Mouse (Mus musculus): ENCODE results near the gene Elp5.

The Elp5 gene

GRCm38 (mm10) chr11:70015677-70016076 lies 33.4 kb upstream of the Elp5 start:
- in situ Hi-C loops (cut with MboI, MseI) = no loop called here

GRCm38 (mm10) chr11:70014880-70015558 lies 32.7 kb upstream of the Elp5 start, which contains the start of gene Acadvl:
Acadvl (minus strand) TSS chr11:70015411.
- in situ Hi-C loops (cut with MboI, MseI) = no loop called here

DNA sequence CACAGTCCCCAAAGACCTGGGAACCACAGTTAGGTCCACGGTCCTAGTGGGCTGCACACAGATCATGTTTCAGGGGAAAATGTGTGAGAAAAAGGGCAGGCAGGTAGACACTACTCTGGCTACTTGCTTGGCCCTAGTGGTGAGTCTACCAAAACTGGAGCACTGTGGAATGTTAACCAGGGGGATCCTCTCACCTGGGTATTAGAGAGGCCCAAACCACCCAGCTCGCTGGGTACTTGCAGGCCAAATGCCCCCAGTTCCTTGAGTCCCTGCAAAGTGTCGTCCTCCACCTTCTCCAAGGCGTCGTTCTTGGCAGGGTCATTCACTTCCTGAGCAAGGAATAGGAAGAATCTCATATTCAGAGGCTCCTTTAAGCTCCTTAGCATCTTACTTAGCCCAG lies 31.7 kb upstream of the Elp5 start:
- in situ Hi-C loops (cut with MboI, MseI) = no loop called here

DNA sequence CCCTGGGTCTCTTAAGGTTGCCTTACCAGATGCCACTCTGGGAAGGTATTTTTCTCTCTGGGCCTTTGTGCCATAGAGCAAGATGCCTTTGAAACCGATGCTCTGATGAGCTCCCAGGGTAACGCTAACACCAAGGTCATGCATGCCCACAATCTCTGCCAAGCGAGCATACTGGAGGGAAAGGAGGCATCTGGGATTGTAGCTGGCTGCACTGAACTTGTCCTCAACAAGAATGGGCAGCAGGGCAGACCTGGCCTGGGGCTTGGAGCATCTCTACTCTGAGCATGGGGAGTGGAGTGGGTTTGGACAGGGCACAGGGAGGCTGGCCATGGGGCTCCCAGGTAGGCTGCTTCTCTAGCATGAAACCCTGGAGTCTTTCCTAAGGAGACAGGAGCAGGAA lies 31.1 kb upstream of the Elp5 start:
- in situ Hi-C loops (cut with MboI, MseI) = no loop called here

- in situ Hi-C loops (cut with MboI, MseI) = no loop called here
Observed at GRCm38 (mm10) chr11:70012931-70013330, 30.6 kb upstream of the Elp5 start.

DNA sequence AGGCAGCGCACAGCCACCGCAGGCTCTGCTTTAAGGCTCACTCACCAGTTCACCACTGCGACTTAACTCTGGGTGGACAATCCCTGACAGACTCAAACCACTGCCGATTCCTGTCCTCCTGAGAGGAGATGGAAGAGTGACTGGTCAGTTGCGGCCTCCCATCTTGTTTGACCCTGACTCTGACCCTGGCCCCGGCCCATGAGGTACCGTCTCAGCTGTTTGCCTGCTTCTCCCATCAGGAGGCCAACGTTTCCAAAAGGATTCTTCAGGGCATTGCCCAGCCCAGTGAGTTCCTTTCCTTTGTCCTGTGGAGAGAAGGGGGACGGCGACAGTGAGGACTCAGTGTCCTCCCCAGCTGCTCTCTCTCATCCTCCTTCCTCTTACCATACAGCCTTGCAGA lies 28.6 kb upstream of the Elp5 start:
- in situ Hi-C loops (cut with MboI, MseI) = no loop called here

DNA sequence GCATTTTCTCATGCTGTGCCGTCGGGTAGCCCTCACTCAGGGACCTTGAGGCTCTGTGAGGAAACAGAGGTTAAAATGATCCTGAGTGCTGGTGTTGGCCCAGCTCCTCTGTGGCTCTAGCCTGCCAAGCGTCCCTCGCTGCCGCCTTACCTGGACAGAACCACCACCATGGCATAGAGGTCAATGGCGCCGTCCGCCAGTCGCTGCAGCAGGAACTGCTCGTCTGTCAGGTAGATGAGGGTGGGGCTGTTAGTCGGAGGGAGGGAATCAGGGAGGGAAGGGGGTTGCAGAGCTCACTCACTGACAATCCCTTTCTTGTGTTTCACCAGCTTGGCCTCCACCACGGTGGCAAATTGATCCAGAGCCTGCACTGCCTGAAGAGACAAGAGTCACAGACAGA lies 28.2 kb upstream of the Elp5 start:
- in situ Hi-C loops (cut with MboI, MseI) = no loop called here

GRCm38 (mm10) chr11:70010033-70010432 lies 27.7 kb upstream of the Elp5 start:
- in situ Hi-C loops (cut with MboI, MseI) = no loop called here

- in situ Hi-C loops (cut with MboI, MseI) = no loop called here
Observed at GRCm38 (mm10) chr11:70005521-70005920, 23.2 kb upstream of the Elp5 start.

DNA sequence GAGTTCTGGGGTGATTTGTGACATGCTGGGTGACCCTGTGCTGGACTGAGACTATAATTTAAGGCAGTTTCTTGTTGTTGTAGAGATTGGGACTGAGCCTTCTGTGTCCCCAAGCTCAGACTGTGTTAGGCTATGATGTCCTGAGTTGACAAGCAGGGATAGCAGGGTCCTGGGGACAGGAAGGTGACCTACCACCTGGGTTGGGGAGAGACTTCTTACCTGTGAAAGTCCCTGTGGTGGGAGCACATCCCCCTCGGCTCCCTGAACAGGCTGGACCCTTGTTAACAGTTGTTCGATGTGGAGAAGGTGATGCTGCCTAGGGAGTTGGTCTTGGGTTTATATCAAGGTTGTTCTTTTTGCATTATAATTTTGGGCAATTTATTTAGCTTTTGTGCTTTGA lies 20.2 kb upstream of the Elp5 start:
- in situ Hi-C loops (cut with MboI, MseI) = no loop called here

DNA sequence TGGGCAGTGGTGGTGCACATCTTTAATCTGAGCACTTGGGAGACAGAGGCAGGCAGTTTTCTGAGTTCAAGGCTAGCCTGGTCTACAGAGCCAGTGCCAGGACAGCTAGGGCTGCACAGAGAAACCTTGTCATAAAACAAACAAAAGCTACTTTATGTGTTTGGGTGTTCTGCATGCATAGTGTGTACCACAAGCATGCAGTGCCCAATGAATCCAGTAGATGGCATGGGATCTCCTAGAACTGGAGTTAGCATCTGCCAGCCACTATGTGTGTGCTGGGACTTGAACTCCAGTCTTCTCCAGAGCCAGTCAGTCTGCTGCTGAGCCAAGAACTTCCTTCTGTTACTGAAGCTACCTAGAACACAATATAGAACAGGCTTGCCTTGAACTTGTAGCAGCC lies 19.5 kb upstream of the Elp5 start:
- in situ Hi-C loops (cut with MboI, MseI) = no loop called here

DNA sequence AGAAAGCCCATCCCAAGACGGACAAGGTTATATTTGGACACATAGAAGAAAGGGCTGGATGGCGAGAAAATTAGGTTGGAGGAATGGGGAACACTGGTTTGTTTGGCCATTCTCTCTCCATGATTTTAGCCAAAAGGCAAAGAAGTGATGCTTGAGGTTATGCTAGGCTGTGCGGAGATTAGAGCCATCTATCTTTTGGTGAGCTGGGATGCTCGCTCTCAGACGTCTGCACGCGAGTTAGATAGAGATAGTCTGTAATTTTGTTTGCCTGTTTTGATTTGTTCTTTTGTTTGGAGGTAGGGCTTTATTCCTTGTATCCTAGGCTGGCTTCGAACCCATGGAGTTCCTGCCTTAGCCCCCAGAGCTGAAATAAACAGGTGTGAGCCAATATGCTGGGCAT lies 18.8 kb upstream of the Elp5 start:
- in situ Hi-C loops (cut with MboI, MseI) = no loop called here

GRCm38 (mm10) chr11:70000396-70000898 lies 18.1 kb upstream of the Elp5 start, which contains the start of gene Dvl2:
Dvl2 (plus strand) TSS chr11:70000595.
- in situ Hi-C loops (cut with MboI, MseI) = no loop called here

- in situ Hi-C loops (cut with MboI, MseI) = loop anchor here (10.0 kb wide), 1 partner anchor 905 kb away; the partner anchor contains the start of gene Per1
Observed at GRCm38 (mm10) chr11:69999666-70000065, 17.3 kb upstream of the Elp5 start.

DNA sequence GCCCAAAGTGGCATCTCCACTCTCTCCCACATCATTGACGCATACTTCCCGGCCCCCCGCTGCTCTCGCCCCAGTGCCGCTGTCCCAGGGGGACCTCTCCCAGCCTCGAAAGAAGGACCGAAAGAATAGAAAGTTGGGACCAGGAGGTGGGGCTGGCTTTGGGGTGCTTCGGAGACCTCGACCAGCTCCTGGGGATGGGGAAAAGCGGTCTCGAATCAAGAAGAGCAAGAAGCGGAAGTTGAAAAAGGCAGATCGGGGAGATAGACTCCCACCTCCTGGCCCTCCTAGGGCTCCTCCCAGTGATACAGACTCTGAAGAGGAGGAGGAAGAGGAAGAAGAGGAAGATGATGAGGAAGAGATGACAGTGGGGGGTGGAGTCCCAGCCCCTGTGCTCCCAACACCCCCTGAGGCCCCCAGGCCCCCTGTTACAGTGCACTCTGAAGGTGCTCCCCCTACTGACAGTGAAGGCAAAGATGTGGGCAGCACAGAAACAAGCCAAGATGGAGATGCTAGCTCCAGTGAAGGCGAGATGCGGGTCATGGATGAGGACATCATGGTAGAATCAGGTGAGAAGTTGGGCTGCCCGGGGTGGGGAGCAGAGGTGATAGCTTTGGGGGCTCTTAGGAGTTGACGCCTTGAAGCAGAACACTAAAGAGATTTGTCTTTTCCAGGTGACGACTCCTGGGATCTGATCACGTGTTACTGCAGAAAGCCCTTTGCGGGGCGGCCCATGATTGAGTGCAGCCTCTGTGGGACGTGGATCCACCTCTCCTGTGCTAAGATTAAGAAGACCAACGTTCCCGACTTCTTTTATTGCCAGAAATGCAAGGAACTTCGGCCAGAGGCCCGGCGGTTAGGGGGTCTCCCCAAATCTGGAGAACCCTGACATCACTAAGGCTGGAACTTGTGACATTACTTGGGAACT lies 16.5 kb upstream of the Elp5 start:
- in situ Hi-C loops (cut with MboI, MseI) = loop anchor here (10.0 kb wide), 1 partner anchor 904 kb away; the partner anchor contains the start of gene Per1

GRCm38 (mm10) chr11:69997070-69997509 lies 14.8 kb upstream of the Elp5 start:
- in situ Hi-C loops (cut with MboI, MseI) = loop anchor here (10.0 kb wide), 1 partner anchor 902 kb away; the partner anchor contains the start of gene Per1

GRCm38 (mm10) chr11:69996161-69997061 lies 14.1 kb upstream of the Elp5 start:
- in situ Hi-C loops (cut with MboI, MseI) = loop anchor here (10.0 kb wide), 1 partner anchor 902 kb away; the partner anchor contains the start of gene Per1

- in situ Hi-C loops (cut with MboI, MseI) = loop anchor here (10.0 kb wide), 1 partner anchor 901 kb away; the partner anchor contains the start of gene Per1
Observed at GRCm38 (mm10) chr11:69995391-69995960, 13.2 kb upstream of the Elp5 start, which contains the start of gene Phf23. Phf23 (plus strand) TSS chr11:69995777.

GRCm38 (mm10) chr11:69994401-69995090 lies 12.2 kb upstream of the Elp5 start:
- in situ Hi-C loops (cut with MboI, MseI) = loop anchor here (10.0 kb wide), 1 partner anchor 900 kb away; the partner anchor contains the start of gene Per1

GRCm38 (mm10) chr11:69992932-69993331 lies 10.6 kb upstream of the Elp5 start:
- in situ Hi-C loops (cut with MboI, MseI) = loop anchor here (10.0 kb wide), 1 partner anchor 898 kb away; the partner anchor contains the start of gene Per1
